Mouse (Mus musculus): ENCODE data around the gene 2310061I04Rik. TPM values are rescaled to one million over a fixed set of nuclear protein-coding genes. Genes with fewer than 3 reads are reported as not detected.
A peak's percentile ranks its signal among the peaks of the same experiment; 100 is the strongest.

2310061I04Rik gene
- polyA plus RNA-seq, 1 experiment from 2014 or later, result 28.6 TPM

DNA sequence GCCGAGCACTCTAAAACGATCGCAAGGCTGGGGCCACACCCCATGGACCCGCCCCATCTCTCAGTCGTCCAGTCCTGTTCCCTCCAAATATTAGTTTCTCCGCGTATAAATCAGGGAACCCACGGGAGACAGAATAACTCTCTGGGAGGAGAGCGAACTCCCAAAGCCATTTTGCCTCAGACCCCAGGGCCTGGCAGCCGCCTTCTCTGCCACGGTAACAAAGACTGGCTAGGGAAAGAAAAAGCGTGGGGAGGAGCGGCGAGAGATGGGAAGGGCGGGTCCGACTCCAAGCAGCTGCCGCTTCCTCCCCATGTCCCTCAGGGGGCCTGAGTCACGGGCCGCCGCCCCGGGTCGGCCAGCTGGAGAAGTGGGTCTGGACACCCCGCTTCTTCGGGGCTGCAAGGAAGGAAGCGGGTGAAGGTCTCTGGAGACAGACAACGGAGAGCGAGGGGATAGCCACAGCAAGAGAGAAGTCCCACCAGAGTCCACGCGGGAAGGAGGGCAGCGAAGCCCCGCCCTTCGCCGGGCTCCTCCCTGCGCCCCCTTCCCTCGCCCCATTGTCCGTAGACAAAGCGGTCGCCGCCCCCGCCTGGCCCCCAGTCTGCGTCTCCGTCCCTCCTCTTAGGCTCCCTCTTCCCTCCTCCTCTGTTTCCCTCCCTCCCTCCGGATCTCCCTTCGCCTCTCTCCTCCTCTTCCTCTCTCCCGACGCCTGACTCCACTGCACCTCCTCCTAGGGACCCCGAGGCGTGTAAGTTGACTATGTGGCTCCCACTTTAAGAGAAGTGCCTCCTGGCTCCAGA is 31.6 kb downstream of the 2310061I04Rik start, which contains the start of gene Ppp1r18:
Gene Ppp1r18, plus strand, starts transcription at position 113 of the 800 bp plus-strand sequence.
- Histone ChIP-seq H3K27ac (replicated peaks) (peak within 1 kb of the TSS; percentile 95), H3K4me3 (peak within 1 kb of the TSS; percentile 63), H3K27me3 (replicated peaks; ENCODE audit: low read depth, poor library complexity, severe bottlenecking) (no peaks in the 10 kb centered on the region), H3K4me1 (peaks cover 68% of the 10 kb centered on the region), H3K9me3 (no peaks in the 10 kb centered on the region), H3K36me3 (replicated peaks) (peaks cover 35% of the 10 kb centered on the region)
- peak; percentile 91 for DNase-seq (ENCODE audit: low spot score)
- under 1% methylated on average over 48 of the region's 48 CpGs for WGBS

DNA sequence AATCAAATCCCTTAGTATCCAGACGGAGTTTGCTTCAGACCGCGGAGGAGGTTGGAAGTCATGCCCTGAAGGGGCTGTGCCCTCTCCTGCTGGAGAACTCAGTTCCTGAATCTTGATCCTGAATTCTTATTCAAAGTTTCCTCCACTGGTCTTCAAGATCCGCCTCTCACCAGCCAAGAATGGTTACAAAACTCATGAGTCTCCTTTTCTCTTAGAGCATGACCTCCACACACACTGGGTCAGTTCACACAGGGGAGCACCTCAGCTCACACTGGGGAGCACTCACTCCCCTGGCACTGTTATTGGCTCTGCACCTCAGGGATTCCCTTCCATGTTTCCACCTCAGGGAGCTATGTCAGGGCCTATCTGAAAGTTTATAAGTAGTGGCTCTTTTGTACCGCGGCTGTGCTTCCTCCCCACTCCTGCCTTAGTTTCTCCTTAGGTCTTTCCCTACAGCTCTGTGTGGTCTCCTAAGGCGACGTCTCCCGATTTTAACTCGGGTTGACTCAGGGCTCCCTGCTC is 32.3 kb downstream of the 2310061I04Rik start:
- peaks cover 64% of the 10 kb centered on the region for H3K4me1 ChIP-seq
- H3K4me3 ChIP-seq, result peak overlapping the region; percentile 63
- 21% methylated on average over 10 of the region's 10 CpGs for WGBS
- no peak for DNase-seq (ENCODE audit: low spot score)
- H3K27ac ChIP-seq (replicated peaks), result peak overlapping the region; percentile 95
- no peaks in the 10 kb centered on the region for H3K27me3 ChIP-seq (replicated peaks; ENCODE audit: low read depth, poor library complexity, severe bottlenecking)
- no peaks in the 10 kb centered on the region for H3K9me3 ChIP-seq
- H3K36me3 ChIP-seq (replicated peaks), result peaks cover 27% of the 10 kb centered on the region

DNA sequence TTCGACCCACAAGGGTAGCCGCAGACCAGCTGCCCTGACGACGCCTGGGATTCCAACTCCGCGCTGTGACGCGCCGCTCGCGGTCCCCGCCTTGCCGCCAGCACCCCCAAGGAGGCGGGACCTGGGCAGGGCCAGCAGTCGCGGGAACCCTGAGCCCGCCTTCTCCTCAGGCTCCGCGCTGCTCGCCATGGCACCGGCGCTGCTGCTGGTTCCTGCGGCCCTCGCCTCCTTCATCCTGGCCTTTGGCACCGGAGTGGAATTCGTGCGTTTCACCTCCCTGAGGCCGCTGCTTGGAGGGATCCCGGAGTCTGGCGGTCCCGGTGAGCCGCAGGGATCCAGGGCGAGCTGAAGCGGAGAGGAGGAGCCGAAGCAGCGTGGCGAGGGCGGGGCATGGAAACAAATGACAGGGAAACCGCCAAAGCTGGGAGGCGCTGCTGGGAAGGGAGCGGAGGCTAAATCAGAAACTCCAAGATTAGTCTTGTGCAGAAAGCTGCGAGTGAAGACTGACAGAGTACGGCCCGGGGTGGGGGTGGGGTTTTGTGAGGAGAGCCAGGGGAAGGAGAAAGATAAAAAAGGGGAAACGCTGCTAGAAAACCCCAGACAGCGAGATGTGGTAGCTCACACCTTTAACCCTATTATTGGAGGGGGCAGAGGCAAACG is 35.9 kb downstream of the 2310061I04Rik start, which contains the start of gene Nrm:
Gene Nrm, plus strand, starts transcription at position 121 of the 660 bp plus-strand sequence.
- Histone ChIP-seq H3K4me1 (peaks cover 30% of the 10 kb centered on the region), H3K4me3 (peak within 1 kb of the TSS; percentile 76), H3K27me3 (replicated peaks; ENCODE audit: low read depth, poor library complexity, severe bottlenecking) (no peaks in the 10 kb centered on the region), H3K9me3 (no peaks in the 10 kb centered on the region), H3K36me3 (replicated peaks) (peaks cover 43% of the 10 kb centered on the region), H3K27ac (replicated peaks) (peak within 1 kb of the TSS; percentile 91)
- DNase-seq (ENCODE audit: low spot score), result peak; percentile 92
- WGBS, result under 1% methylated on average over 47 of the region's 47 CpGs

DNA sequence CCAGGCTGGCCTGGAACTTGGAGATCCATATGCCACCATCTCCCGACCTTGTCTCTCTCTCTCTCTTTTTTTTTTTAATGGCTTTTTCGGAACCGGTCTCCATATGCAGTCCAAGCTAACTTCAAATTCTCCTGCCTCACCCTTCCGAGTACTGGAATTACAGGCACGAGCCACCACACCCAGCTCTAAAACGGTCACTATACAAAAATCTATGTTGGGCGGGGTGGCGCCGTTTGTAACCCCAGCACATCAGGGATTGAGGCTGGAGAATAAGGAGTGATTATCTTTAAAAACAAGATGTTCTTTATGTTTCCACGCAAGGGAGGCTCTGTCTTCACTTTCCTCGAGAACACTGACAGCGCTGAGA is 36.4 kb downstream of the 2310061I04Rik start:
- H3K9me3 ChIP-seq, result no peaks in the 10 kb centered on the region
- H3K27ac ChIP-seq (replicated peaks), result peak overlapping the region; percentile 91
- peaks cover 47% of the 10 kb centered on the region for H3K36me3 ChIP-seq (replicated peaks)
- H3K27me3 ChIP-seq (replicated peaks; ENCODE audit: low read depth, poor library complexity, severe bottlenecking), result no peaks in the 10 kb centered on the region
- no peak for DNase-seq (ENCODE audit: low spot score)
- 6% methylated on average over 12 of the region's 12 CpGs for WGBS
- peak overlapping the region; percentile 76 for H3K4me3 ChIP-seq
- H3K4me1 ChIP-seq, result peaks cover 30% of the 10 kb centered on the region

DNA sequence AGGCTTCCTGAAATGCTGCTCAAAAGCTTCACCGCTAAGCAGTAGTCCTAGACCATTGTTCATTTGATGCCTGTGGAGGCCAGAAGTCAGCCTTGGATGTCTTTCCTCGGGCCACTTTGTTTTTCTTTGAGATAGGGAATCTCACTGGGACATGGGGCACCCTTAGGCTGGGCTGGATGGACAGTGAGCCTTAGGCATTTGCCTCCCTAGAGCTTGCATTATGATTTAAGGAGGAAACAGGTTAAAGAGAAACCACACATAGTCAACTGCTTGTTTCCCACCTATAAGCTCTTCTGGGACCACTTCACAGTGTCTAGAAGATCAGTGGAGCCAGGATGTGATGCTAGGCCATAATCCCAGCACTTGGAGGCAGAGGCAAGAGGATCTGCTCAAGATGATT is 37.4 kb downstream of the 2310061I04Rik start:
- DNase-seq (ENCODE audit: low spot score), result no peak

DNA sequence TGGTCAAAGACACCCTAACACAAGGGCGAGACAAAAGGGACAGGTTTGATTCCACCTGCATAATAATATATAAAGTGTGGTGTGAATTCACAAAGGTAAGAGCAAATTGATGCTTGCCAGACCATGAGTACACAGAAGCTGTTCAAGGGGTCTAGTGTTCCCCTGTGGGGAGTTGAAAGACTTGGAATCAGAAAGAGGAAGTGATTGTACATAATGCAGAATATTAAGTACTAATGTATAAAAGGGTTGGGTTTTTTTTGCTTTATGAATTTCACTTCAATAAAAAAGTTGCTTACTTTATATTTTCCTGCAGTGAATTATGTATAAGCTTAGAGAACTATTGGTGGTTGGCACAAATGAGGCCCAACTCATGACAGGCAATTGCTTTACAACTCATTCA is 37.9 kb downstream of the 2310061I04Rik start:
- no peaks in the 10 kb centered on the region for H3K27me3 ChIP-seq (replicated peaks; ENCODE audit: low read depth, poor library complexity, severe bottlenecking)
- DNase-seq (ENCODE audit: low spot score), result no peak
- no peak overlapping the region for H3K27ac ChIP-seq (replicated peaks)
- H3K36me3 ChIP-seq (replicated peaks), result peaks cover 59% of the 10 kb centered on the region
- H3K4me1 ChIP-seq, result peaks cover 16% of the 10 kb centered on the region
- no peaks in the 10 kb centered on the region for H3K9me3 ChIP-seq
- 89% methylated on average over 1 of the region's 1 CpGs for WGBS
- no peak overlapping the region for H3K4me3 ChIP-seq

More for the DNA sequence above, 37.4 kb downstream of the 2310061I04Rik start:
- H3K36me3 ChIP-seq (replicated peaks), result peaks cover 54% of the 10 kb centered on the region
- H3K27me3 ChIP-seq (replicated peaks; ENCODE audit: low read depth, poor library complexity, severe bottlenecking), result no peaks in the 10 kb centered on the region
- no peak overlapping the region for H3K27ac ChIP-seq (replicated peaks)
- peaks cover 21% of the 10 kb centered on the region for H3K4me1 ChIP-seq
- WGBS, result 67% methylated on average over 2 of the region's 2 CpGs
- no peak overlapping the region for H3K4me3 ChIP-seq
- no peaks in the 10 kb centered on the region for H3K9me3 ChIP-seq

DNA sequence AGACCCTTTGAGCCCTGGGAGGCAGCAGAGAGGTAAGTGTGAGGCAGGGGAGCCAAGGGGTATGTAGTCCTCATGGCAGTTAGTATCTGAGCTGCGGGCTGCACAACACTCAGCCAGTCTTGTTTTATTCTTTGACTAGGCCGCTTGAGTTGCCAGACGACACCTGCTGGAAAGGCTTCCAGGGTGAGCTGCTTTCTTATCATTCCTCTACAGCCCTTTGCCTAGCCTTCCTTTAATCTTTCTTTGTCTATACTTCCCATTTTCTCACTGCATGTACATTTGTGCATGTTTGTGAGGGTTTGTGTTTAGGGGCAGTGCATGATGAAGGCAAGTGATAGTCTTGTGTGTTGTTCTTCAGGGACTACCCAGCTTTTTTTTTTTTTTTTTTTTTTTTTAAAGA is 46.3 kb downstream of the 2310061I04Rik start:
- Histone ChIP-seq H3K4me3 (no peak overlapping the region; the same call in 1 of the 2 replicates), H3K9me3 (no peaks in the 10 kb centered on the region), H3K27me3 (replicated peaks; ENCODE audit: low read depth, poor library complexity, severe bottlenecking) (no peaks in the 10 kb centered on the region), H3K4me1 (no peaks in the 10 kb centered on the region), H3K36me3 (replicated peaks) (peaks cover 96% of the 10 kb centered on the region), H3K27ac (replicated peaks) (no peak overlapping the region)
- no peak for DNase-seq (ENCODE audit: low spot score)
- WGBS, result 92% methylated on average over 3 of the region's 3 CpGs

DNA sequence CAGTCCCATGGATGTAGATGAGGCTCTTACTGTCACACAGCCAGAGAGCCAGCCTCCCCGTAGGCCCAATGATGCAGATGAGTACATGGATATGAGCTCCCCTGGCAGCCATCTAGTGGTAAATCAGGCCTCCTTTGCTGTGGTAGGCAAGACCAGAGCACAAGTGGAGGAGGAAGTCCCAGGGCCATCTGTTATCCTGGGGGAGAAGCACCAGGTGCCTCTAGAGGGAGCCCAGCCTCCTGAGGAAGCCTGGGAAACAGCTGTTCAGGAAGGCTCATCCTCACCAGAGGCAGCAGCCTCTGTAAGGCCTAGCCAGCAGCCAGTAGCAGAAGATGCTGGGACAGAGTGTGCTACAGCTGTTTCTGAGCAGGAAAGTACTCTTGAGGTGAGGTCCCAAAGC is 49.1 kb downstream of the 2310061I04Rik start:
- 74% methylated on average over 1 of the region's 1 CpGs for WGBS
- no peaks in the 10 kb centered on the region for H3K9me3 ChIP-seq
- no peak for DNase-seq (ENCODE audit: low spot score)
- H3K27me3 ChIP-seq (replicated peaks; ENCODE audit: low read depth, poor library complexity, severe bottlenecking), result no peaks in the 10 kb centered on the region
- H3K36me3 ChIP-seq (replicated peaks), result peaks cover 89% of the 10 kb centered on the region
- peaks cover 2% of the 10 kb centered on the region for H3K4me1 ChIP-seq
- no peak overlapping the region for H3K27ac ChIP-seq (replicated peaks)
- H3K4me3 ChIP-seq, result no peak overlapping the region

DNA sequence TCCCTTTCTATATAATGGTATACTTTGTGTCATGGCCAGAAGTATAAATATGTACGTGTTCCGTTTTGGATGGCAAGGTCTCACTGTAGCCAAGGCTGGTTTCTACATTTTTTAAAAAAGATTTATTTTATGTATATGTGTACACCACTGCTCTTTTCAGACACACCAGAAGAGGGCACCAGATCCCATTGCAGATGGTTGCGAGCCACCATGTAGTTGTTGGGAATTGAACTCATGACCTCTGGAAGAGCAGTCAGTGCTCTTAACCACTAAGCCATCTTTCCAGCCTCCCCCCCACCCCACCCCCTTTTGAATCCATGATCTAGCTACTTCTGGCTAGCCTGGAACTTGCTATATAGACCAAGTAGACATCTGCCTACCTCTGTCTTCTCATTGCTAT is 53.7 kb downstream of the 2310061I04Rik start:
- Histone ChIP-seq H3K4me1 (peaks cover 20% of the 10 kb centered on the region), H3K9me3 (no peaks in the 10 kb centered on the region), H3K27ac (replicated peaks) (no peak overlapping the region), H3K36me3 (replicated peaks) (peaks cover 45% of the 10 kb centered on the region), H3K4me3 (no peak overlapping the region), H3K27me3 (replicated peaks; ENCODE audit: low read depth, poor library complexity, severe bottlenecking) (no peaks in the 10 kb centered on the region)
- WGBS, result 96% methylated on average over 3 of the region's 3 CpGs
- DNase-seq (ENCODE audit: low spot score), result no peak

MicroRNAs encoded within 50 kb of the gene (microRNA counts, 519-probe panel; counts per million panel counts)
- microRNA mmu-miR-1894-3p (188 counts per million, percentile 57 among the panel's probes with 10 or more counts), microRNA mmu-miR-1894-5p (188 counts per million, percentile 57 among the panel's probes with 10 or more counts)

Small RNAs within 50 kb of the gene (microRNA-seq; reads per million reads assigned to microRNA genes)
- 1.2 reads per million for gene Gm28033
- not detected for gene Mir1894

Other genes starting within 250 kb of the 2310061I04Rik start
- gene Vars2, start 229.8 kb downstream of the 2310061I04Rik start, polyA plus RNA-seq (2016; fragmentation: Nextera tagmentation; extraction: Ambion mirVana), result 19.9 and 22.0 TPM in 2 replicates
- gene Gtf2h4, start 223.7 kb downstream of the 2310061I04Rik start, polyA plus RNA-seq (2016; fragmentation: Nextera tagmentation; extraction: Ambion mirVana), result 57.6 and 61.4 TPM in 2 replicates
- 49.1 and 65.3 TPM in 2 replicates for gene Ddr1, start 192.8 kb downstream of the 2310061I04Rik start, polyA plus RNA-seq (2016; fragmentation: Nextera tagmentation; extraction: Ambion mirVana)
- gene Ier3, start 75.7 kb downstream of the 2310061I04Rik start, polyA plus RNA-seq (2016; fragmentation: Nextera tagmentation; extraction: Ambion mirVana), result 3.7 and 4.4 TPM in 2 replicates
- gene Flot1, start 74.2 kb downstream of the 2310061I04Rik start, polyA plus RNA-seq (2016; fragmentation: Nextera tagmentation; extraction: Ambion mirVana), result 45.9 and 49.2 TPM in 2 replicates
- 1,654 and 1,662 TPM in 2 replicates for gene Tubb5, start 59.1 kb downstream of the 2310061I04Rik start, polyA plus RNA-seq (2016; fragmentation: Nextera tagmentation; extraction: Ambion mirVana)
- 18.4 and 21.2 TPM in 2 replicates for gene Mdc1, start 55.9 kb downstream of the 2310061I04Rik start, polyA plus RNA-seq (2016; fragmentation: Nextera tagmentation; extraction: Ambion mirVana)
- gene Nrm, start 36.1 kb downstream of the 2310061I04Rik start, polyA plus RNA-seq (2016; fragmentation: Nextera tagmentation; extraction: Ambion mirVana), result 64.6 and 65.1 TPM in 2 replicates
- gene Ppp1r18, start 31.8 kb downstream of the 2310061I04Rik start, polyA plus RNA-seq (2016; fragmentation: Nextera tagmentation; extraction: Ambion mirVana), result 27.4 and 29.7 TPM in 2 replicates
- 52.6 and 60.7 TPM in 2 replicates for gene Dhx16, start 17.6 kb downstream of the 2310061I04Rik start, polyA plus RNA-seq (2016; fragmentation: Nextera tagmentation; extraction: Ambion mirVana)
- 117 and 130 TPM in 2 replicates for gene Atat1, start 12.6 kb upstream of the 2310061I04Rik start, polyA plus RNA-seq (2016; fragmentation: Nextera tagmentation; extraction: Ambion mirVana)
- 96.0 and 96.3 TPM in 2 replicates for gene Mrps18b, start 19.0 kb upstream of the 2310061I04Rik start, polyA plus RNA-seq (2016; fragmentation: Nextera tagmentation; extraction: Ambion mirVana)
- gene Ppp1r10, start 19.0 kb upstream of the 2310061I04Rik start, polyA plus RNA-seq (2016; fragmentation: Nextera tagmentation; extraction: Ambion mirVana), result 59.7 and 61.2 TPM in 2 replicates
- 116 and 120 TPM in 2 replicates for gene Abcf1, start 72.3 kb upstream of the 2310061I04Rik start, polyA plus RNA-seq (2016; fragmentation: Nextera tagmentation; extraction: Ambion mirVana)
- 61.1 and 62.1 TPM in 2 replicates for gene Gnl1, start 82.4 kb upstream of the 2310061I04Rik start, polyA plus RNA-seq (2016; fragmentation: Nextera tagmentation; extraction: Ambion mirVana)
- 44.0 and 47.2 TPM in 2 replicates for gene Prr3, start 82.8 kb upstream of the 2310061I04Rik start, polyA plus RNA-seq (2016; fragmentation: Nextera tagmentation; extraction: Ambion mirVana)
- gene H2-T24, start 123.1 kb upstream of the 2310061I04Rik start, polyA plus RNA-seq (2016; fragmentation: Nextera tagmentation; extraction: Ambion mirVana), result 4.8 and 5.0 TPM in 2 replicates
- 1.8 and 2.3 TPM in 2 replicates for gene H2-T23, start 135.4 kb upstream of the 2310061I04Rik start, polyA plus RNA-seq (2016; fragmentation: Nextera tagmentation; extraction: Ambion mirVana)
- 7.4 and 9.0 TPM in 2 replicates for gene H2-T22, start 145.3 kb upstream of the 2310061I04Rik start, polyA plus RNA-seq (2016; fragmentation: Nextera tagmentation; extraction: Ambion mirVana)
- not detected in 2 replicates for gene Gm6034, start 145.5 kb upstream of the 2310061I04Rik start, polyA plus RNA-seq (2016; fragmentation: Nextera tagmentation; extraction: Ambion mirVana)
- not detected in 2 replicates for gene Gm11127, start 160.9 kb upstream of the 2310061I04Rik start, polyA plus RNA-seq (2016; fragmentation: Nextera tagmentation; extraction: Ambion mirVana)
- not detected in 2 replicates for gene Gm19684, start 224.2 kb upstream of the 2310061I04Rik start, polyA plus RNA-seq (2016; fragmentation: Nextera tagmentation; extraction: Ambion mirVana)
- gene Gm7030, start 232.0 kb upstream of the 2310061I04Rik start, polyA plus RNA-seq (2016; fragmentation: Nextera tagmentation; extraction: Ambion mirVana), result not detected in 2 replicates